Mouse (Mus musculus) forebrain, embryonic 11.5 days (tissue): ENCODE measurements around the gene Zbtb22. TPM values are rescaled to one million over a fixed set of nuclear protein-coding genes. Genes with fewer than 3 reads are reported as not detected.
"Not testable (repeated sequence)": the region's sequence is repeated elsewhere in the genome, so short reads cannot be mapped to it uniquely, and the experiment has no call there.

Experiments used
- ATAC-seq: fragments of 200-750 bp; cut with Nextera tagmentation; replicated peaks from 2 replicates; pipeline ENCODE4 v1.8.0; 2017; ENCODE audit warnings: moderate TSS enrichment; ENCODE audit not compliant: low FRiP score
- DNase-seq: peaks from one replicate; pipeline ENCODE4 v3.0.0-alpha.2; 2017; ENCODE audit warnings: low spot score
- H3K27ac ChIP-seq: fragments of 300-500 bp; sonication (generic); 2 replicates; pipeline ENCODE4 v1.5.1; 2014; ENCODE audit warnings: low read depth, low read length
- H3K27me3 ChIP-seq: fragments of 300-500 bp; sonication (generic); 2 replicates; pipeline ENCODE4 v1.6.1; 2014; ENCODE audit warnings: mild to moderate bottlenecking, low read length, mixed read lengths; ENCODE audit not compliant: control insufficient read depth, insufficient read depth
- H3K36me3 ChIP-seq: fragments of 300-500 bp; sonication (generic); 2 replicates; pipeline ENCODE4 v1.6.1; 2014; ENCODE audit warnings: mild to moderate bottlenecking, low read length, moderate library complexity, mixed read lengths; ENCODE audit not compliant: control insufficient read depth, insufficient read depth
- H3K4me1 ChIP-seq: fragments of 300-500 bp; sonication (generic); replicated peaks from 2 replicates; pipeline ENCODE4 v1.6.1; 2014; ENCODE audit warnings: low read length, mixed read lengths; ENCODE audit not compliant: control insufficient read depth, insufficient read depth
- H3K4me2 ChIP-seq: fragments of 300-500 bp; sonication (generic); 2 replicates; pipeline ENCODE4 v1.6.1; 2014; ENCODE audit warnings: low read depth, mild to moderate bottlenecking, low read length, moderate library complexity, mixed read lengths; ENCODE audit not compliant: severe bottlenecking
- H3K4me3 ChIP-seq: fragments of 300-500 bp; sonication (generic); 2 replicates; pipeline ENCODE4 v1.5.1; 2014; ENCODE audit warnings: low read depth, low read length
- H3K9ac ChIP-seq: fragments of 300-500 bp; sonication (generic); 2 replicates; pipeline ENCODE4 v1.6.1; 2014; ENCODE audit warnings: low read length
- H3K9me3 ChIP-seq: fragments of 300-500 bp; sonication (generic); 2 replicates; pipeline ENCODE4 v1.6.1; 2016; ENCODE audit warnings: low read length, mixed read lengths; ENCODE audit not compliant: control insufficient read depth
- WGBS: fragments of 180-500 bp; shearing (Covaris S2); extraction: QIAGEN DNeasy Blood & Tissue Kit; methylation state at CpG from one replicate; pipeline ENCODE4 v1.1.7; 2014; 5-methylcytosine and 5-hydroxymethylcytosine counted together
- polyA plus RNA-seq: library from polyadenylated mRNA; unstranded; fragments of >200 nt; fragmentation: Nextera tagmentation; extraction: Ambion mirVana; gene quantifications from 2 replicates; pipeline ENCODE4 v1.2.1, GENCODE M21; 2014

The Zbtb22 gene
- polyA plus RNA-seq, 1 experiment from 2014 or later: 14.9 TPM

GRCm38 (mm10) chr17:33951021-33951946, 35.6 kb downstream of the Zbtb22 start, which contains the start of gene B3galt4:
Gene B3galt4, minus strand, starts transcription at chr17:33951488.
- Histone ChIP-seq H3K4me3 (peak within 1 kb of the TSS; percentile 29), H3K4me2 (peak within 1 kb of the TSS; percentile 51), H3K9ac (peak within 1 kb of the TSS; percentile 66), H3K9me3 (no peaks in the 10 kb centered on the region), H3K27ac (peak within 1 kb of the TSS; percentile 82), H3K4me1 (peaks cover 34% of the 10 kb centered on the region), H3K27me3 (no peaks in the 10 kb centered on the region), H3K36me3 (peaks cover 12% of the 10 kb centered on the region)
- peak; percentile 66 for ATAC-seq
- 1% methylated on average over 39 of the region's 45 CpGs for WGBS
- peak; percentile 89 for DNase-seq

- 73% methylated on average over 13 of the region's 13 CpGs for WGBS
- Histone ChIP-seq H3K36me3 (peaks cover 12% of the 10 kb centered on the region), H3K4me3 (0 out of 2 replicates have a peak overlapping the region, but pooled peaks have one; percentile 29), H3K4me2 (peak overlapping the region; percentile 51), H3K4me1 (peaks cover 37% of the 10 kb centered on the region)
- H3K27me3 ChIP-seq, H3K9ac ChIP-seq, H3K9me3 ChIP-seq, DNase-seq, H3K27ac ChIP-seq, ATAC-seq: not testable (repeated sequence)
Observed at GRCm38 (mm10) chr17:33952015-33952414, 36.3 kb downstream of the Zbtb22 start.

- no peak overlapping the region for H3K4me2 ChIP-seq
- 0 out of 2 replicates have a peak overlapping the region, but pooled peaks have one; percentile 5 for H3K4me3 ChIP-seq
- no peak overlapping the region; the same call in 1 of the 2 replicates for H3K9ac ChIP-seq
- no peaks in the 10 kb centered on the region for H3K27me3 ChIP-seq
- H3K27ac ChIP-seq: no peak overlapping the region
- 80% methylated on average over 4 of the region's 4 CpGs for WGBS
- DNase-seq: no peak
- H3K4me1 ChIP-seq: peaks cover 39% of the 10 kb centered on the region
- H3K36me3 ChIP-seq: peaks cover 12% of the 10 kb centered on the region
- ATAC-seq: no peak
- no peaks in the 10 kb centered on the region for H3K9me3 ChIP-seq
Observed at GRCm38 (mm10) chr17:33952879-33953278, 37.2 kb downstream of the Zbtb22 start.

- Histone ChIP-seq H3K9ac (no peak overlapping the region; the same call in 1 of the 2 replicates), H3K4me2 (no peak overlapping the region), H3K9me3 (no peaks in the 10 kb centered on the region), H3K27ac (no peak overlapping the region), H3K36me3 (peaks cover 12% of the 10 kb centered on the region), H3K4me1 (peaks cover 39% of the 10 kb centered on the region), H3K27me3 (no peaks in the 10 kb centered on the region), H3K4me3 (peak overlapping the region; percentile 5; the same call in 1 of the 2 replicates)
- DNase-seq (no peak), ATAC-seq (no peak)
- WGBS: 90% methylated on average over 3 of the region's 3 CpGs
Observed at GRCm38 (mm10) chr17:33953310-33953709, 37.6 kb downstream of the Zbtb22 start.

- Histone ChIP-seq H3K27ac (peak overlapping the region; percentile 90), H3K4me1 (peaks cover 39% of the 10 kb centered on the region), H3K36me3 (peaks cover 10% of the 10 kb centered on the region), H3K9me3 (no peaks in the 10 kb centered on the region), H3K9ac (peak overlapping the region; percentile 94), H3K4me2 (peak overlapping the region; percentile 92), H3K4me3 (peak overlapping the region; percentile 98), H3K27me3 (no peaks in the 10 kb centered on the region)
- 36% methylated on average over 5 of the region's 5 CpGs for WGBS
- ATAC-seq (no peak), DNase-seq (no peak)
Observed at GRCm38 (mm10) chr17:33953961-33954565, 38.4 kb downstream of the Zbtb22 start.

- Histone ChIP-seq H3K9ac (peak overlapping the region; percentile 94), H3K9me3 (no peaks in the 10 kb centered on the region), H3K27ac (peak overlapping the region; percentile 90), H3K4me1 (peaks cover 39% of the 10 kb centered on the region), H3K36me3 (peaks cover 10% of the 10 kb centered on the region), H3K4me2 (peak overlapping the region; percentile 92), H3K4me3 (peak overlapping the region; percentile 98), H3K27me3 (no peaks in the 10 kb centered on the region)
- under 1% methylated on average over 33 of the region's 33 CpGs for WGBS
- ATAC-seq (no peak; the same call in none of the 2 replicates), DNase-seq (no peak)
Observed at GRCm38 (mm10) chr17:33954646-33955554, 39.2 kb downstream of the Zbtb22 start.

- ATAC-seq: peak; percentile 86
- Histone ChIP-seq H3K4me1 (peaks cover 38% of the 10 kb centered on the region), H3K36me3 (peaks cover 10% of the 10 kb centered on the region), H3K9me3 (no peaks in the 10 kb centered on the region), H3K4me2 (peak within 1 kb of the TSS; percentile 92), H3K4me3 (peak within 1 kb of the TSS; percentile 98), H3K9ac (peak within 1 kb of the TSS; percentile 94), H3K27me3 (no peaks in the 10 kb centered on the region), H3K27ac (peak within 1 kb of the TSS; percentile 90)
- WGBS: under 1% methylated on average over 50 of the region's 50 CpGs
- DNase-seq: peak; percentile 96
Observed at GRCm38 (mm10) chr17:33955555-33956214, 40.0 kb downstream of the Zbtb22 start, which contains the start of the genes Vps52 and Rps18. Gene Vps52, plus strand, starts transcription at chr17:33955812. Gene Rps18, minus strand, starts transcription at chr17:33956001.
